Mouse (Mus musculus): ENCODE results near the gene Hoxa3. TPM values are rescaled to one million over a fixed set of nuclear protein-coding genes. Genes with fewer than 3 reads are reported as not detected.
A peak's percentile ranks its signal among the peaks of the same experiment; 100 is the strongest.

Gene Hoxa3
- polyA plus RNA-seq, 1 experiment from 2014 or later, result 9.4 TPM

- H3K4me1 ChIP-seq, result peaks cover 31% of the 10 kb centered on the region
- ATAC-seq (ENCODE audit: borderline replicate concordance, extremely low read depth, low FRiP score, low TSS enrichment), result no peak
- peaks cover 99% of the 10 kb centered on the region for H3K27me3 ChIP-seq
- no peaks in the 10 kb centered on the region for H3K36me3 ChIP-seq
- H3K9ac ChIP-seq, result no peak overlapping the region
- H3K27ac ChIP-seq, result no peak overlapping the region
- no peak overlapping the region for H3K4me2 ChIP-seq
- 57% methylated on average over 32 of the region's 32 CpGs for WGBS
- H3K9me3 ChIP-seq, result no peaks in the 10 kb centered on the region
- no peak overlapping the region for H3K4me3 ChIP-seq
Observed at GRCm38 (mm10) chr6:52220003-52220864, 7.1 kb upstream of the Hoxa3 start.

- no peak overlapping the region for H3K9ac ChIP-seq
- H3K4me2 ChIP-seq, result no peak overlapping the region
- no peaks in the 10 kb centered on the region for H3K9me3 ChIP-seq
- H3K36me3 ChIP-seq, result no peaks in the 10 kb centered on the region
- H3K4me3 ChIP-seq, result no peak overlapping the region
- peaks cover 31% of the 10 kb centered on the region for H3K4me1 ChIP-seq
- H3K27me3 ChIP-seq, result peaks cover 99% of the 10 kb centered on the region
- no peak for ATAC-seq (ENCODE audit: borderline replicate concordance, extremely low read depth, low FRiP score, low TSS enrichment)
- no peak overlapping the region for H3K27ac ChIP-seq
- WGBS, result 58% methylated on average over 9 of the region's 9 CpGs
Observed at GRCm38 (mm10) chr6:52219234-52219942, 6.3 kb upstream of the Hoxa3 start.

GRCm38 (mm10) chr6:52218643-52219215 is 5.6 kb upstream of the Hoxa3 start:
- 27% methylated on average over 14 of the region's 14 CpGs for WGBS
- no peak overlapping the region for H3K27ac ChIP-seq
- H3K4me1 ChIP-seq, result peaks cover 31% of the 10 kb centered on the region
- H3K27me3 ChIP-seq, result peaks cover 99% of the 10 kb centered on the region
- no peaks in the 10 kb centered on the region for H3K9me3 ChIP-seq
- H3K9ac ChIP-seq, result no peak overlapping the region
- no peak overlapping the region for H3K4me2 ChIP-seq
- no peaks in the 10 kb centered on the region for H3K36me3 ChIP-seq
- ATAC-seq (ENCODE audit: borderline replicate concordance, extremely low read depth, low FRiP score, low TSS enrichment), result no peak
- H3K4me3 ChIP-seq, result no peak overlapping the region

- no peaks in the 10 kb centered on the region for H3K36me3 ChIP-seq
- peaks cover 32% of the 10 kb centered on the region for H3K4me1 ChIP-seq
- peak overlapping the region; percentile 69 for H3K4me2 ChIP-seq
- no peak overlapping the region for H3K27ac ChIP-seq
- peak overlapping the region; percentile 44 for H3K4me3 ChIP-seq
- no peak overlapping the region for H3K9ac ChIP-seq
- 12% methylated on average over 23 of the region's 23 CpGs for WGBS
- H3K9me3 ChIP-seq, result no peaks in the 10 kb centered on the region
- no peak for ATAC-seq (ENCODE audit: borderline replicate concordance, extremely low read depth, low FRiP score, low TSS enrichment)
- H3K27me3 ChIP-seq, result peaks cover 99% of the 10 kb centered on the region
Observed at GRCm38 (mm10) chr6:52217895-52218642, 4.9 kb upstream of the Hoxa3 start.

GRCm38 (mm10) chr6:52217459-52217768 is 4.3 kb upstream of the Hoxa3 start:
- peak; percentile 40; the same call in 1 of the 2 replicates for ATAC-seq (ENCODE audit: borderline replicate concordance, extremely low read depth, low FRiP score, low TSS enrichment)
- Histone ChIP-seq H3K4me2 (peak overlapping the region; percentile 69), H3K9ac (no peak overlapping the region), H3K4me1 (peaks cover 35% of the 10 kb centered on the region), H3K27ac (no peak overlapping the region), H3K36me3 (no peaks in the 10 kb centered on the region), H3K27me3 (peaks cover 99% of the 10 kb centered on the region), H3K4me3 (peak overlapping the region; percentile 44), H3K9me3 (no peaks in the 10 kb centered on the region)
- WGBS, result 1% methylated on average over 25 of the region's 25 CpGs

- peaks cover 32% of the 10 kb centered on the region for H3K4me1 ChIP-seq
- H3K27me3 ChIP-seq, result peaks cover 99% of the 10 kb centered on the region
- no peak overlapping the region for H3K27ac ChIP-seq
- no peaks in the 10 kb centered on the region for H3K9me3 ChIP-seq
- H3K36me3 ChIP-seq, result no peaks in the 10 kb centered on the region
- H3K9ac ChIP-seq, result no peak overlapping the region
- peak overlapping the region; percentile 44 for H3K4me3 ChIP-seq
- no peak for ATAC-seq (ENCODE audit: borderline replicate concordance, extremely low read depth, low FRiP score, low TSS enrichment)
- H3K4me2 ChIP-seq, result peak overlapping the region; percentile 69
- 3% methylated on average over 60 of the region's 60 CpGs for WGBS
Observed at GRCm38 (mm10) chr6:52216691-52217458, 3.7 kb upstream of the Hoxa3 start.

- WGBS, result 5% methylated on average over 30 of the region's 30 CpGs
- no peak overlapping the region for H3K9ac ChIP-seq
- no peak overlapping the region for H3K27ac ChIP-seq
Observed at GRCm38 (mm10) chr6:52215771-52216535, 2.8 kb upstream of the Hoxa3 start.

GRCm38 (mm10) chr6:52215070-52215469 is 1.9 kb upstream of the Hoxa3 start:
- Histone ChIP-seq H3K4me1 (peaks cover 26% of the 10 kb centered on the region), H3K27ac (no peak overlapping the region), H3K4me3 (no peak overlapping the region), H3K9me3 (no peaks in the 10 kb centered on the region), H3K36me3 (no peaks in the 10 kb centered on the region), H3K4me2 (no peak overlapping the region), H3K27me3 (peaks cover 98% of the 10 kb centered on the region), H3K9ac (no peak overlapping the region)
- no peak for ATAC-seq (ENCODE audit: borderline replicate concordance, extremely low read depth, low FRiP score, low TSS enrichment)
- 30% methylated on average over 3 of the region's 3 CpGs for WGBS

More at GRCm38 (mm10) chr6:52215771-52216535, 2.8 kb upstream of the Hoxa3 start:
- peak overlapping the region; percentile 69 for H3K4me2 ChIP-seq
- H3K4me3 ChIP-seq, result peak overlapping the region; percentile 44
- H3K36me3 ChIP-seq, result no peaks in the 10 kb centered on the region
- H3K27me3 ChIP-seq, result peaks cover 100% of the 10 kb centered on the region
- ATAC-seq (ENCODE audit: borderline replicate concordance, extremely low read depth, low FRiP score, low TSS enrichment), result no peak
- no peaks in the 10 kb centered on the region for H3K9me3 ChIP-seq
- peaks cover 26% of the 10 kb centered on the region for H3K4me1 ChIP-seq

- 34% methylated on average over 5 of the region's 5 CpGs for WGBS
- no peak overlapping the region for H3K4me3 ChIP-seq
- H3K27me3 ChIP-seq, result peaks cover 98% of the 10 kb centered on the region
- H3K36me3 ChIP-seq, result no peaks in the 10 kb centered on the region
- H3K9ac ChIP-seq, result no peak overlapping the region
- no peaks in the 10 kb centered on the region for H3K9me3 ChIP-seq
- H3K27ac ChIP-seq, result no peak overlapping the region
- H3K4me1 ChIP-seq, result peaks cover 26% of the 10 kb centered on the region
- ATAC-seq (ENCODE audit: borderline replicate concordance, extremely low read depth, low FRiP score, low TSS enrichment), result no peak
- H3K4me2 ChIP-seq, result 0 out of 2 replicates have a peak overlapping the region, but pooled peaks have one; percentile 61
Observed at GRCm38 (mm10) chr6:52214271-52214670, 1.1 kb upstream of the Hoxa3 start.

GRCm38 (mm10) chr6:52212556-52213118 is 499 bp downstream of the Hoxa3 start:
- no peak for ATAC-seq (ENCODE audit: borderline replicate concordance, extremely low read depth, low FRiP score, low TSS enrichment)
- peak overlapping the region; percentile 42 for H3K4me3 ChIP-seq
- WGBS, result 8% methylated on average over 22 of the region's 22 CpGs
- H3K9ac ChIP-seq, result peak overlapping the region; percentile 30
- H3K4me2 ChIP-seq, result peak overlapping the region; percentile 61
- H3K9me3 ChIP-seq, result no peaks in the 10 kb centered on the region
- peak overlapping the region; percentile 57 for H3K27ac ChIP-seq
- H3K36me3 ChIP-seq, result no peaks in the 10 kb centered on the region
- H3K4me1 ChIP-seq, result peaks cover 24% of the 10 kb centered on the region
- peaks cover 98% of the 10 kb centered on the region for H3K27me3 ChIP-seq
